Mouse (Mus musculus) CH12.LX (cell line): Measurements from ENCODE around the gene Fuom. TPM values are rescaled to one million over a fixed set of nuclear protein-coding genes. Genes with fewer than 3 reads are reported as not detected.
A peak's percentile ranks its signal among the peaks of the same experiment; 100 is the strongest.

Experiments used
- DNase-seq: peaks from one replicate; pipeline ENCODE4 v3.0.0-alpha.2; 2013; ENCODE audit errors: extremely low read depth
- H3K27ac ChIP-seq: 2 replicates; pipeline ENCODE4 v1.5.1; 2012; ENCODE audit warnings: low read depth, mild to moderate bottlenecking, control low read depth, moderate library complexity; ENCODE audit not compliant: insufficient read depth
- H3K27me3 ChIP-seq: replicated peaks from 2 replicates; pipeline ENCODE3; 2012; ENCODE audit warnings: inconsistent platforms
- H3K36me3 ChIP-seq, 2 experiments: replicated peaks in 1 of 2; 2 replicates each; pipeline versions ENCODE3 to v1.6.1; 2012; ENCODE audit warnings: inconsistent platforms in 1 of 2, low read length in 1 of 2, mild to moderate bottlenecking in 1 of 2, mixed read lengths in 1 of 2, moderate library complexity in 1 of 2; ENCODE audit not compliant: control insufficient read depth in 1 of 2, insufficient read depth in 1 of 2
- H3K4me1 ChIP-seq, 2 experiments: 2 replicates each; pipeline ENCODE4 v1.6.1; 2012; ENCODE audit warnings: inconsistent platforms in 1 of 2, moderate library complexity in 1 of 2; ENCODE audit not compliant: insufficient read depth in 2 of 2, control insufficient read depth in 1 of 2
- H3K4me2 ChIP-seq: 2 replicates; pipeline ENCODE4 v1.6.1; 2012; ENCODE audit warnings: low read depth, mild to moderate bottlenecking, control low read depth; ENCODE audit not compliant: poor library complexity, insufficient read depth, severe bottlenecking
- H3K4me3 ChIP-seq, 3 experiments: fragments of 150-350 bp in 1 of 3; sonication (generic) in 1 of 3; replicated peaks in 1 of 3; 2 replicates each; pipeline versions ENCODE3 to v1.5.1; 2011 to 2012; ENCODE audit warnings: low read depth in 2 of 3, low read length in 2 of 3, mild to moderate bottlenecking in 2 of 3, moderate library complexity in 2 of 3, control low read depth in 1 of 3, improper control_type of control experiment in 1 of 3, inconsistent platforms in 1 of 3, mixed read lengths in 1 of 3; ENCODE audit not compliant: poor library complexity in 1 of 3
- H3K79me2 ChIP-seq: replicated peaks from 2 replicates; pipeline ENCODE4 v1.6.1; 2012; ENCODE audit warnings: mild to moderate bottlenecking, moderate library complexity; ENCODE audit not compliant: control insufficient read depth, poor library complexity, insufficient read depth, severe bottlenecking; ENCODE audit errors: extremely low read depth
- H3K9ac ChIP-seq: 2 replicates; pipeline ENCODE4 v1.6.1; 2012; ENCODE audit warnings: low read depth, mild to moderate bottlenecking, control low read depth, moderate library complexity; ENCODE audit not compliant: insufficient read depth
- H3K9me3 ChIP-seq: replicated peaks from 2 replicates; pipeline ENCODE3; 2012; ENCODE audit warnings: low read length, inconsistent platforms, mixed read lengths
- BHLHE40 ChIP-seq: IDR thresholded peaks from 2 replicates; pipeline ENCODE4 v1.6.1; 2011; ENCODE audit warnings: mild to moderate bottlenecking, low read depth, low read length, improper control_type of control experiment
- CHD2 ChIP-seq: IDR thresholded peaks from 2 replicates; pipeline ENCODE4 v1.6.1; 2011; ENCODE audit warnings: low read length, improper control_type of control experiment
- CTCF ChIP-seq, 2 experiments: IDR thresholded peaks in 1 of 2; conservative IDR thresholded peaks in 1 of 2; 2 replicates each; pipeline ENCODE4 v1.5.1; 2011 to 2012; ENCODE audit warnings: low read depth in 2 of 2, low read length in 2 of 2, improper control_type of control experiment in 1 of 2, inconsistent platforms in 1 of 2, mild to moderate bottlenecking in 1 of 2, moderate library complexity in 1 of 2
- E2F4 ChIP-seq: IDR thresholded peaks from 2 replicates; pipeline ENCODE4 v1.6.1; 2011; ENCODE audit warnings: low read depth, low read length, improper control_type of control experiment; ENCODE audit not compliant: insufficient replicate concordance
- ELF1 ChIP-seq: IDR thresholded peaks from 2 replicates; pipeline ENCODE4 v1.6.1; 2014; ENCODE audit warnings: low read depth, mild to moderate bottlenecking, inconsistent platforms, low read length, improper control_type of control experiment
- EP300 ChIP-seq: IDR thresholded peaks from 2 replicates; pipeline ENCODE4 v1.6.1; 2011; ENCODE audit warnings: low read length, improper control_type of control experiment
- ETS1 ChIP-seq: conservative IDR thresholded peaks from 2 replicates; pipeline ENCODE4 v1.6.1; 2012; ENCODE audit warnings: low read depth, mild to moderate bottlenecking, inconsistent platforms, low read length, improper control_type of control experiment, moderate library complexity
- GABPA ChIP-seq: IDR thresholded peaks from 2 replicates; pipeline ENCODE4 v1.6.1; 2012; ENCODE audit warnings: low read depth, low read length, improper control_type of control experiment, inconsistent platforms; ENCODE audit not compliant: insufficient replicate concordance
- HCFC1 ChIP-seq: IDR thresholded peaks from 2 replicates; pipeline ENCODE4 v1.6.1; 2012; ENCODE audit warnings: low read depth, mild to moderate bottlenecking, inconsistent platforms, low read length, improper control_type of control experiment
- IRF4 ChIP-seq: IDR thresholded peaks from 2 replicates; pipeline ENCODE4 v1.6.1; 2014; ENCODE audit warnings: low read depth, mild to moderate bottlenecking, inconsistent platforms, low read length, improper control_type of control experiment
- JUN ChIP-seq: IDR thresholded peaks from 2 replicates; pipeline ENCODE4 v1.6.1; 2011; ENCODE audit warnings: low read depth, mild to moderate bottlenecking, low read length, improper control_type of control experiment, moderate library complexity; ENCODE audit not compliant: insufficient read depth
- JUND ChIP-seq: conservative IDR thresholded peaks from 2 replicates; pipeline ENCODE4 v1.6.1; 2011; ENCODE audit warnings: low read depth, low read length, improper control_type of control experiment
- MAX ChIP-seq: IDR thresholded peaks from 2 replicates; pipeline ENCODE4 v1.6.1; 2011; ENCODE audit warnings: low read length, improper control_type of control experiment
- MAZ ChIP-seq: IDR thresholded peaks from 2 replicates; pipeline ENCODE4 v1.6.1; 2012; ENCODE audit warnings: low read depth, mild to moderate bottlenecking, inconsistent platforms, low read length, improper control_type of control experiment, moderate library complexity
- MEF2A ChIP-seq: IDR thresholded peaks from 2 replicates; pipeline ENCODE4 v1.6.1; 2014; ENCODE audit warnings: low read depth, mild to moderate bottlenecking, inconsistent platforms, low read length, improper control_type of control experiment, borderline replicate concordance
- MXI1 ChIP-seq: IDR thresholded peaks from 2 replicates; pipeline ENCODE4 v1.6.1; 2011; ENCODE audit warnings: mild to moderate bottlenecking, low read depth, low read length, improper control_type of control experiment
- MYC ChIP-seq: IDR thresholded peaks from 2 replicates; pipeline ENCODE4 v1.6.1; 2011; ENCODE audit warnings: low read depth, mild to moderate bottlenecking, improper control_type of control experiment, low read length
- NELFE ChIP-seq: IDR thresholded peaks from 2 replicates; pipeline ENCODE4 v1.6.1; 2011; ENCODE audit warnings: low read depth, low read length, improper control_type of control experiment
- PAX5 ChIP-seq: IDR thresholded peaks from 2 replicates; pipeline ENCODE4 v1.6.1; 2012; ENCODE audit warnings: low read length, inconsistent platforms, mixed read lengths
- POLR2A ChIP-seq: IDR thresholded peaks from 2 replicates; pipeline ENCODE4 v1.6.1; 2011; ENCODE audit warnings: low read depth, mild to moderate bottlenecking, improper control_type of control experiment, low read length
- POLR2AphosphoS2 ChIP-seq: IDR thresholded peaks from 2 replicates; pipeline ENCODE4 v1.6.1; 2011; ENCODE audit warnings: low read depth, low read length, improper control_type of control experiment
- RAD21 ChIP-seq: IDR thresholded peaks from 2 replicates; pipeline ENCODE4 v1.6.1; 2011; ENCODE audit warnings: low read depth, mild to moderate bottlenecking, low read length, improper control_type of control experiment, moderate library complexity
- RCOR1 ChIP-seq: conservative IDR thresholded peaks from 2 replicates; pipeline ENCODE4 v1.6.1; 2012; ENCODE audit warnings: low read depth, mild to moderate bottlenecking, inconsistent platforms, low read length, improper control_type of control experiment
- SIN3A ChIP-seq: IDR thresholded peaks from 2 replicates; pipeline ENCODE4 v1.6.1; 2012; ENCODE audit warnings: low read length, improper control_type of control experiment, inconsistent platforms
- SMC3 ChIP-seq: IDR thresholded peaks from 2 replicates; pipeline ENCODE4 v1.6.1; 2011; ENCODE audit warnings: low read depth, low read length, improper control_type of control experiment
- TCF12 ChIP-seq: IDR thresholded peaks from 2 replicates; pipeline ENCODE4 v1.6.1; 2014; ENCODE audit warnings: low read depth, mild to moderate bottlenecking, inconsistent platforms, low read length, improper control_type of control experiment
- USF1 ChIP-seq: IDR thresholded peaks from 2 replicates; pipeline ENCODE4 v1.6.1; 2014; ENCODE audit warnings: low read depth, mild to moderate bottlenecking, inconsistent platforms, low read length, improper control_type of control experiment
- USF2 ChIP-seq: conservative IDR thresholded peaks from 2 replicates; pipeline ENCODE4 v1.6.1; 2011; ENCODE audit warnings: low read depth, low read length, improper control_type of control experiment
- ZMIZ1 ChIP-seq: IDR thresholded peaks from 2 replicates; pipeline ENCODE4 v1.6.1; 2012; ENCODE audit warnings: low read depth, mild to moderate bottlenecking, inconsistent platforms, low read length, improper control_type of control experiment
- ZNF384 ChIP-seq: IDR thresholded peaks from 2 replicates; pipeline ENCODE4 v1.6.1; 2012; ENCODE audit warnings: low read depth, low read length, improper control_type of control experiment, inconsistent platforms
- dilution Hi-C: fragments of 300-500 bp; cut with MboI; formaldehyde crosslinking; loops from 2 replicates; pipeline ENCODE4 v1.14.3; 2020; ENCODE audit warnings: low sequenced_read_pairs; ENCODE audit not compliant: extremely low pct_unique_long_range_greater_than_20kb, extremely low pct_ligation_motif_present
- in situ Hi-C: fragments of 300-500 bp; cut with MboI; formaldehyde crosslinking; loops from 3 replicates; pipeline ENCODE4 v1.14.3; 2019; ENCODE audit warnings: low sequenced_read_pairs, low pct_ligation_motif_present, low pct_unique_long_range_greater_than_20kb, mixed read lengths
- polyA plus RNA-seq: library from polyadenylated mRNA; unstranded; fragments of >175 nt; gene quantifications from 2 replicates; pipeline ENCODE4 v1.2.1, GENCODE M21; 2012; ENCODE audit warnings: low read depth; ENCODE audit not compliant: insufficient read length
- total RNA-seq, 2 experiments: library from RNA; depleted of rRNA; stranded (reverse); fragments of 300-350 nt in 1 of 2; fragments of >200 nt in 1 of 2; gene quantifications; 2 replicates each; pipeline ENCODE4 v1.2.3; 2012 to 2014

Fuom gene
- total and polyA plus RNA-seq, 3 experiments = 0.86 to 1.8 TPM; not detected in 1

GRCm38 (mm10) chr7:140120484-140120883 lies 18.2 kb upstream of the Fuom start:
- peaks cover 0 to 6% of the 10 kb centered on the region in 2 experiments for H3K36me3 ChIP-seq
- H3K9ac ChIP-seq = no peak overlapping the region
- no peaks in the 10 kb centered on the region for H3K27me3 ChIP-seq
- no peaks in the 10 kb centered on the region for H3K9me3 ChIP-seq
- no peak overlapping the region for H3K4me2 ChIP-seq
- H3K4me1 ChIP-seq = peaks cover 18 to 70% of the 10 kb centered on the region in 2 experiments
- H3K79me2 ChIP-seq = no peaks in the 10 kb centered on the region; the same call in 1 of the 2 replicates
- no peak for DNase-seq
- in situ Hi-C loops = no loop called here
- dilution Hi-C loops = no loop called here
- no peak overlapping the region for H3K4me3 ChIP-seq
- 0 out of 2 replicates have a peak, but pooled peaks have one; percentile 33 for TF ChIP-seq TCF12
- TF ChIP-seq CTCF (conservative IDR thresholded peaks at IDR 0.05 in 1 of 2, IDR thresholded peaks at IDR 0.05 in 1 of 2; ENCODE audit: low read depth in 2 of 2, low read length in 2 of 2) = 0 out of 4 replicates have a peak, but pooled peaks of 1 of the 2 experiments have one; percentile 7
- TF ChIP-seq RCOR1 = no peak
- TF ChIP-seq ZNF384 = peak; percentile 92
- no peak for TF ChIP-seq JUN
- no peak for TF ChIP-seq JUND
- peak; percentile 57 for TF ChIP-seq EP300
- TF ChIP-seq E2F4 = no peak
- no peak for TF ChIP-seq USF2
- TF ChIP-seq ETS1 = peak; percentile 31; the same call in 1 of the 2 replicates
- no peak overlapping the region for H3K27ac ChIP-seq

- Histone ChIP-seq H3K27ac (peak within 1 kb of the TSS; percentile 84), H3K9me3 (no peaks in the 10 kb centered on the region), H3K27me3 (no peaks in the 10 kb centered on the region), H3K4me3 (peak within 1 kb of the TSS; percentile 73 to 97 (median 83)), H3K36me3 (peaks cover 11 to 27% of the 10 kb centered on the region in 2 experiments), H3K4me1 (peaks cover 9 to 46% of the 10 kb centered on the region in 2 experiments; a peak in 3 of 4 replicates), H3K4me2 (peak within 1 kb of the TSS; percentile 83), H3K9ac (peak within 1 kb of the TSS; percentile 96), H3K79me2 (peaks cover 2% of the 10 kb centered on the region)
- no peak; the same call in 1 of the 2 replicates for TF ChIP-seq POLR2AphosphoS2
- TF ChIP-seq USF1 = peak; percentile 62
- TF ChIP-seq E2F4 = no peak
- 0 out of 2 replicates have a peak, but pooled peaks have one; percentile 59 for TF ChIP-seq IRF4
- TF ChIP-seq MAZ = peak; percentile 82; the same call in 1 of the 2 replicates
- peak; percentile 89 for TF ChIP-seq NELFE
- TF ChIP-seq MEF2A = peak; percentile 41; the same call in 1 of the 2 replicates
- peak; percentile 77 for TF ChIP-seq ELF1
- TF ChIP-seq BHLHE40 = peak; percentile 73
- peak; percentile 65 for TF ChIP-seq MXI1
- TF ChIP-seq ZMIZ1 = peak; percentile 83
- no peak for TF ChIP-seq GABPA
- no peak for TF ChIP-seq RAD21
- peak; percentile 65 for TF ChIP-seq TCF12
- TF ChIP-seq MAX = peak; percentile 66; the same call in 1 of the 2 replicates
- peak; percentile 60 for TF ChIP-seq CHD2
- no peak for TF ChIP-seq RCOR1
- TF ChIP-seq JUN = no peak
- peak; percentile 86 for TF ChIP-seq POLR2A
- peak; percentile 43; the same call in 1 of the 2 replicates for TF ChIP-seq SIN3A
- peak; percentile 39; the same call in 1 of the 2 replicates for TF ChIP-seq HCFC1
- no peak for TF ChIP-seq PAX5
- TF ChIP-seq SMC3 = no peak
- TF ChIP-seq MYC = peak; percentile 51; the same call in 1 of the 2 replicates
- peak; percentile 93 for DNase-seq
- dilution Hi-C loops (no loop called here), in situ Hi-C loops (no loop called here)
These were observed 14.3 kb upstream of the Fuom start, which contains the start of gene Echs1 for GRCm38 (mm10) chr7:140116329-140117054. Gene Echs1 (minus strand): TSS chr7:140116476.
